ENCODE assay signal across 24 mouse cellular contexts in the genomic region with DNA sequence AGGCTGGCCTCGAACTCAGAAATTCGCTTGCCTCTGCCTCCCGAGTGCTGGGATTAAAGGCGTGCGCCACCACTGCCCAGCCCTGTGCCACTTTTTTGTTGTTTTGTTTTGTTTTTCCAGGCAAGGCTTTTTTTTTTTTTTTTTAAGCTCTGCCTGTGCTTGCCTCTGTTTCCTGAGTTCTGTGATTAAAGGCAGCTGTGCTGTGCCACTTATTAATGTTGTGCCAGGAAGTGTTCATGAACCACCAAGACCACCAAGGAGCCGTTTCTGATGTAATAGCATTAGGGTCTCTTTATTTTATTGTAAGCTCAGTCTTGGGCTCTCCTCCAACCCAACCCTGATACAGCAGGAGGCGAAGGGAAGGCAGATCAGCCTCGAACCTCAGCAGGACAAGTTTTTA.
"Had no signal": no experiment of that assay in that cellular context is flagged by ENCODE, and none has a peak within 500 bp of the region (broad histone marks: within the 10 kb centered on the region; RNA-seq: fewer than 3 reads in every experiment).

No protein-coding gene starts in this region.

- H3K27me3 ChIP-seq: heart, embryonic 12.5 days; hindbrain, embryonic 13.5 days; hindbrain, embryonic 15.5 days; kidney, embryonic 15.5 days; limb, embryonic 13.5 days; limb, embryonic 15.5 days; liver, embryonic 12.5 days had no signal

- H3K9me3 ChIP-seq: heart, embryonic 10.5 days; heart, embryonic 12.5 days; hindbrain, embryonic 13.5 days; hindbrain, embryonic 15.5 days; kidney, embryonic 15.5 days; limb, embryonic 13.5 days; limb, embryonic 15.5 days; liver, embryonic 12.5 days had no signal

- H3K4me1 ChIP-seq: limb, embryonic 15.5 days had no signal

- ATAC-seq: hindbrain, postnatal 0 days; intestine, embryonic 16.5 days; liver, embryonic 12.5 days had no signal

- H3K4me2 ChIP-seq: heart, embryonic 12.5 days; hindbrain, embryonic 13.5 days; hindbrain, embryonic 15.5 days; kidney, embryonic 15.5 days; limb, embryonic 13.5 days; limb, embryonic 15.5 days; liver, embryonic 12.5 days had no signal

- H3K9ac ChIP-seq: heart, embryonic 12.5 days; hindbrain, embryonic 13.5 days; hindbrain, embryonic 15.5 days; kidney, embryonic 15.5 days; limb, embryonic 13.5 days; limb, embryonic 15.5 days; liver, embryonic 12.5 days had no signal

- H3K4me3 ChIP-seq: gastrocnemius, adult 2 months; heart, embryonic 10.5 days; heart, embryonic 12.5 days; hindbrain, embryonic 13.5 days; hindbrain, embryonic 15.5 days; kidney, embryonic 15.5 days; limb, embryonic 13.5 days; limb, embryonic 15.5 days; liver, embryonic 12.5 days had no signal

- H3K36me3 ChIP-seq: hindbrain, embryonic 15.5 days had no signal

- DNase-seq: gastrocnemius, adult 2 months; gastrocnemius, postnatal 10 days; gastrocnemius, postnatal 25 days; heart, postnatal 10 days; heart, postnatal 4 days; kidney, adult 11 months; kidney, adult 2 months; kidney, adult 9 months; kidney, postnatal 14 days; kidney, postnatal 36 days; layer of hippocampus, adult 9-11 months; layer of hippocampus, postnatal 36 days; left cerebral cortex, postnatal 4 days had no signal

- H3K27ac ChIP-seq: gastrocnemius, adult 2 months; heart, embryonic 10.5 days; hindbrain, embryonic 13.5 days; hindbrain, embryonic 15.5 days; hindbrain, postnatal 0 days; kidney, embryonic 15.5 days; kidney, postnatal 0 days; limb, embryonic 13.5 days; limb, embryonic 15.5 days; liver, embryonic 12.5 days had no signal
